Mouse (Mus musculus) liver, embryonic 14.5 days (tissue): ENCODE measurements around the gene Nav2.
A peak's percentile ranks its signal among the peaks of the same experiment; 100 is the strongest.

Experiments
- CTCF ChIP-seq: IDR thresholded peaks from 2 replicates; pipeline ENCODE4 v1.5.1; 2016; ENCODE audit warnings: antibody characterized with exemption, low read depth, control low read depth
- EP300 ChIP-seq: IDR thresholded peaks from 2 replicates; pipeline ENCODE4 v1.6.1; 2016; ENCODE audit warnings: antibody characterized with exemption, low read depth

DNA sequence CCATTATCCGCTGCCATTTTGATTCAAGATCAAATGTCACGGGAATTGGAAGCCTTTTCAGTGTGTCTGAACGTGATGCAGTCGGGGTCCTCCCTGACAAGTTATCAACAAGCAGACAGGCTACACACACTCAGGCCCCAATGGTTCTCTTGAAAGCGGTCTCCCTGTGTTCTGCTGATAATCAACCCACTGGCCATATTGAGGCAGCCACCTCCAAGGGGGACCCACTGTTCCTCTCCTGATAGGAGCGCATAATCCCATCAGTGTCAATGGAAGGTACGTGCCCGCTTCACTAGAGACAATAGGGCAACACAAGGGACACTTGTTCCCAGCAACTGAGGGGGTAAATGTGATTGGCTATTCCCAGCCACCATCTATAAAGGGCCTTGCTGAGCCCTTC is 195.9 kb downstream of the Nav2 start:
- no peak for TF ChIP-seq CTCF
- peak; percentile 92 for TF ChIP-seq EP300
